Comparison of ENCODE assay signal across 8 mouse cellular contexts in the genomic region with DNA sequence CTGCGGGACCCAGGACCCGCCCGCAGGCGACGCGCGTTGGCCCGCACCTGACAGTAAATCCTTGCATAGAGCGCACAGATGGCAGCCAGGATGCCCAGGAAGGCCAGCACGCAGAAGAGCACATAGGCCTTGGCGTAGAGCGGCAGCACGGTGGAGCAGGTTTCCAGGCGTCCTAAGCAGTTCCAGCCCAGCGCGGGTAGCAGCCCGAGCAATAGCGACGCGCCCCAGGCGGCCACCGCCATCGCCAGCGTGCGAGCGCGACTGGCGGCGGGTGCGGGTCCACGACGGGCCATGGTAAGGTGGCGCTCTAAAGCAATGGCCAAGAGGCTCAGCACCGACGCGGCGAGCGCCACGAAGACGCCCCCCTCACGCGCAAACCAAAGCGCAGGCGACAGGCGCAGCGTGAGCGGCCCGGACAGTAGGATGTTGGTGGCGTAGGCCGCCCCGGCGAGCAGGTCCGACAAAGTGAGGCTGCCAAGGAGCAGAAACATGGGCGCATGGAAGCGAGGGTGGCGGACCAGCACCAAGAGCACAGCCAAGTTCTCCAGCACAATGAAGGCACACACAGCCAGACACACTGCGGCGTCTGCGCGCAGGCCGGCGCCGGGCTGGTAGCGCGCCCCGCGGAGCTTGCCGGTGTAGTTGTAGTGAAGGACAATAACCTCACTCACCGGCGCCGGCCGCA. TPM values are rescaled to one million over a fixed set of nuclear protein-coding genes. Genes with fewer than 3 reads are reported as not detected.
DNase-seq lines count a peak whose midpoint lies in the region; ATAC-seq and TF ChIP-seq lines count a peak whose summit lies in the region.

No protein-coding gene starts in this region.

- peak overlapping the region; percentile 60 for H3K9ac ChIP-seq in embryonic facial prominence, embryonic 14.5 days (ENCODE audit: low read depth, low read length)
- peak overlapping the region; percentile 39 for H3K9ac ChIP-seq in intestine, embryonic 15.5 days
- H3K9ac ChIP-seq in midbrain, embryonic 14.5 days (replicated peaks; ENCODE audit: low read length): peak overlapping the region; percentile 46

- H3K9me3 ChIP-seq in embryonic facial prominence, embryonic 14.5 days (ENCODE audit: control insufficient read depth, low read length): 0 out of 2 replicates have a peak, but pooled peaks cover 4% of the 10 kb centered on the region
- H3K9me3 ChIP-seq in intestine, embryonic 15.5 days: no peaks in the 10 kb centered on the region
- H3K9me3 ChIP-seq in midbrain, embryonic 14.5 days (ENCODE audit: control insufficient read depth, low read length): no peaks in the 10 kb centered on the region

- H3K36me3 ChIP-seq in embryonic facial prominence, embryonic 14.5 days (ENCODE audit: control insufficient read depth, insufficient read depth, low read length): no peaks in the 10 kb centered on the region
- H3K36me3 ChIP-seq in intestine, embryonic 15.5 days: no peaks in the 10 kb centered on the region
- H3K36me3 ChIP-seq in midbrain, embryonic 14.5 days (ENCODE audit: control insufficient read depth, insufficient read depth, low read length): no peaks in the 10 kb centered on the region
- H3K36me3 ChIP-seq in thymus, adult 2 months (ENCODE audit: control insufficient read depth, insufficient read depth, low read length): no peaks in the 10 kb centered on the region

- peak overlapping the region; percentile 35 for H3K4me3 ChIP-seq in left cerebral cortex, adult 2 months
- peak overlapping the region; percentile 50 for H3K4me3 ChIP-seq in embryonic facial prominence, embryonic 14.5 days (ENCODE audit: low read depth, low read length)
- H3K4me3 ChIP-seq in intestine, embryonic 15.5 days (replicated peaks): peak overlapping the region; percentile 45
- peak overlapping the region; percentile 40 for H3K4me3 ChIP-seq in midbrain, embryonic 14.5 days (replicated peaks; ENCODE audit: low read depth, low read length)
- no peak overlapping the region for H3K4me3 ChIP-seq in thymus, adult 2 months (ENCODE audit: control insufficient read depth, insufficient read depth, low read length)

- 1% methylated on average over 57 of the region's 72 CpGs for WGBS in embryonic facial prominence, embryonic 14.5 days
- WGBS in intestine, embryonic 15.5 days: 1% methylated on average over 72 of the region's 72 CpGs
- under 1% methylated on average over 72 of the region's 72 CpGs for WGBS in midbrain, embryonic 14.5 days
- 2% methylated on average over 72 of the region's 72 CpGs for WGBS in thymus, adult 2 months

- peak in 1 of 2 experiments; percentile 54 for DNase-seq in left cerebral cortex, adult 2 months (ENCODE audit: extremely low spot score in 1 of 2, low spot score in 2 of 2)
- no peak for DNase-seq in left cerebral cortex, postnatal 10 days (ENCODE audit: extremely low spot score in 1 of 2, low spot score in 2 of 2)
- peak; percentile 58 for DNase-seq in brain, embryonic 14.5 days (ENCODE audit: low read depth)
- DNase-seq in embryonic facial prominence, embryonic 14.5 days (ENCODE audit: low spot score): no peak
- peak; percentile 70 for DNase-seq in midbrain, embryonic 14.5 days
- no peak for DNase-seq in thymus, adult 2 months
- DNase-seq in MN1 (ENCODE audit: low spot score): no peak

- peak overlapping the region; percentile 82 for H3K4me2 ChIP-seq in embryonic facial prominence, embryonic 14.5 days (ENCODE audit: low read depth, low read length)
- peak overlapping the region; percentile 93 for H3K4me2 ChIP-seq in intestine, embryonic 15.5 days (replicated peaks)
- H3K4me2 ChIP-seq in midbrain, embryonic 14.5 days (ENCODE audit: low read length): peak overlapping the region; percentile 71

- peaks cover 13% of the 10 kb centered on the region for H3K4me1 ChIP-seq in embryonic facial prominence, embryonic 14.5 days (ENCODE audit: control insufficient read depth, insufficient read depth, low read length)
- H3K4me1 ChIP-seq in intestine, embryonic 15.5 days (replicated peaks): peaks cover 26% of the 10 kb centered on the region
- no peaks in the 10 kb centered on the region for H3K4me1 ChIP-seq in midbrain, embryonic 14.5 days (ENCODE audit: control insufficient read depth, insufficient read depth, low read length)
- peaks cover 15% of the 10 kb centered on the region for H3K4me1 ChIP-seq in thymus, adult 2 months (replicated peaks; ENCODE audit: control insufficient read depth, insufficient read depth, low read length)

- no peak for TF ChIP-seq CTCF in left cerebral cortex, adult 2 months (IDR thresholded peaks at IDR 0.05)
- TF ChIP-seq CTCF in brain, embryonic 14.5 days (IDR thresholded peaks at IDR 0.05; ENCODE audit: borderline replicate concordance, extremely low read depth, insufficient read depth, insufficient read length): no peak
- TF ChIP-seq CTCF in thymus, adult 2 months (IDR thresholded peaks at IDR 0.05; ENCODE audit: borderline replicate concordance, control insufficient read depth, extremely low read depth, insufficient read depth, low read length, poor library complexity): no peak

- intact Hi-C loops in left cerebral cortex, adult 2 months (cut with DNase I): loop anchor here (5.0 kb wide), 1 partner anchor 123 kb away; a partner anchor contains a TSS
- intact Hi-C loops in left cerebral cortex, postnatal 10 days (cut with DNase I): no loop called here

- H3K27ac ChIP-seq in left cerebral cortex, adult 2 months: peak overlapping the region; percentile 53
- no peak overlapping the region for H3K27ac ChIP-seq in embryonic facial prominence, embryonic 14.5 days (replicated peaks; ENCODE audit: low read depth, low read length)
- H3K27ac ChIP-seq in intestine, embryonic 15.5 days: no peak overlapping the region
- peak overlapping the region; percentile 70 for H3K27ac ChIP-seq in midbrain, embryonic 14.5 days (replicated peaks; ENCODE audit: low read depth, low read length)
- H3K27ac ChIP-seq in thymus, adult 2 months (ENCODE audit: control insufficient read depth, insufficient read depth, low read length): no peak overlapping the region

- ATAC-seq in embryonic facial prominence, embryonic 14.5 days (ENCODE audit: low read depth): 0 out of 2 replicates have a peak, but pooled peaks have one; percentile 27
- ATAC-seq in intestine, embryonic 15.5 days: peak; percentile 44
- peak; percentile 72 for ATAC-seq in midbrain, embryonic 14.5 days (ENCODE audit: low FRiP score, low TSS enrichment)

- H3K27me3 ChIP-seq in embryonic facial prominence, embryonic 14.5 days (replicated peaks; ENCODE audit: control insufficient read depth, insufficient read depth, low read length): peaks cover 76% of the 10 kb centered on the region
- peaks cover 63% of the 10 kb centered on the region for H3K27me3 ChIP-seq in intestine, embryonic 15.5 days (replicated peaks)
- peaks cover 66% of the 10 kb centered on the region for H3K27me3 ChIP-seq in midbrain, embryonic 14.5 days (ENCODE audit: control insufficient read depth, insufficient read depth, low read length)
- H3K27me3 ChIP-seq in thymus, adult 2 months (ENCODE audit: control insufficient read depth, insufficient read depth, low read length): peaks cover 19% of the 10 kb centered on the region; the same call in 1 of the 2 replicates

- no peak for TF ChIP-seq POLR2A in brain, embryonic 14.5 days (IDR thresholded peaks at IDR 0.05; ENCODE audit: borderline replicate concordance, extremely low read depth, insufficient read depth, insufficient read length, poor library complexity, severe bottlenecking)
- no peak for TF ChIP-seq POLR2A in thymus, adult 2 months (IDR thresholded peaks at IDR 0.05; ENCODE audit: control insufficient read depth, extremely low read depth, insufficient read depth, low read length, poor library complexity)

RNA-seq across cellular contexts. Expression of a gene that starts 3.7 kb away (rescaled TPM):
- total RNA-seq in left cerebral cortex, adult 2 months (2021): 1 to 10 TPM; 6.8 to 8.3 TPM
- 1 to 10 TPM; 2.2 to 2.3 TPM for total RNA-seq in left cerebral cortex, postnatal 10 days (2021)
- polyA plus RNA-seq in brain, embryonic 14.5 days (2012; rRNA removed): 2.2 and 2.5 TPM in 2 replicates
- 0.96 and 1.3 TPM in 2 replicates for polyA plus RNA-seq in embryonic facial prominence, embryonic 14.5 days (2014; fragmentation: Nextera tagmentation; extraction: Ambion mirVana)
- not detected in 2 replicates for polyA plus RNA-seq in intestine, embryonic 15.5 days (2015; fragmentation: Nextera tagmentation; extraction: Ambion mirVana)
- 2.3 and 2.8 TPM in 2 replicates for polyA plus RNA-seq in midbrain, embryonic 14.5 days (2014; fragmentation: Nextera tagmentation; extraction: Ambion mirVana)
- 0.70 and 0.78 TPM in 2 replicates for polyA plus RNA-seq in thymus, adult 2 months (2012; rRNA removed)

RNA-seq across cellular contexts. Expression of a gene that starts 5.4 kb away (rescaled TPM):
- 10 to 100 TPM; 53.0 to 53.7 TPM for total RNA-seq in left cerebral cortex, adult 2 months (2021)
- total RNA-seq in left cerebral cortex, postnatal 10 days (2021): 10 to 100 TPM; 47.9 to 50.8 TPM
- 58.7 and 59.7 TPM in 2 replicates for polyA plus RNA-seq in brain, embryonic 14.5 days (2012; rRNA removed)
- polyA plus RNA-seq in embryonic facial prominence, embryonic 14.5 days (2014; fragmentation: Nextera tagmentation; extraction: Ambion mirVana): 43.0 and 49.6 TPM in 2 replicates
- polyA plus RNA-seq in intestine, embryonic 15.5 days (2015; fragmentation: Nextera tagmentation; extraction: Ambion mirVana): 55.8 and 59.8 TPM in 2 replicates
- 40.3 and 53.7 TPM in 2 replicates for polyA plus RNA-seq in midbrain, embryonic 14.5 days (2014; fragmentation: Nextera tagmentation; extraction: Ambion mirVana)
- 115 and 122 TPM in 2 replicates for polyA plus RNA-seq in thymus, adult 2 months (2012; rRNA removed)

RNA-seq across cellular contexts. Expression of a gene that starts 20.5 kb away (rescaled TPM):
- total RNA-seq in left cerebral cortex, adult 2 months (2021): 10 to 100 TPM; 45.3 to 49.5 TPM
- total RNA-seq in left cerebral cortex, postnatal 10 days (2021): 10 to 100 TPM; 29.7 to 33.9 TPM
- 38.1 and 45.9 TPM in 2 replicates for polyA plus RNA-seq in brain, embryonic 14.5 days (2012; rRNA removed)
- polyA plus RNA-seq in embryonic facial prominence, embryonic 14.5 days (2014; fragmentation: Nextera tagmentation; extraction: Ambion mirVana): 26.3 and 35.5 TPM in 2 replicates
- polyA plus RNA-seq in intestine, embryonic 15.5 days (2015; fragmentation: Nextera tagmentation; extraction: Ambion mirVana): 50.0 and 55.1 TPM in 2 replicates
- polyA plus RNA-seq in midbrain, embryonic 14.5 days (2014; fragmentation: Nextera tagmentation; extraction: Ambion mirVana): 44.6 and 44.7 TPM in 2 replicates
- polyA plus RNA-seq in thymus, adult 2 months (2012; rRNA removed): 84.3 and 87.7 TPM in 2 replicates

RNA-seq across cellular contexts. Expression of a gene that starts 43.2 kb away (rescaled TPM):
- 10 to 100 TPM; 43.3 to 46.1 TPM for total RNA-seq in left cerebral cortex, adult 2 months (2021)
- 10 to 100 TPM; 34.4 to 39.4 TPM for total RNA-seq in left cerebral cortex, postnatal 10 days (2021)
- polyA plus RNA-seq in brain, embryonic 14.5 days (2012; rRNA removed): 32.9 and 36.3 TPM in 2 replicates
- polyA plus RNA-seq in embryonic facial prominence, embryonic 14.5 days (2014; fragmentation: Nextera tagmentation; extraction: Ambion mirVana): 11.0 and 14.4 TPM in 2 replicates
- polyA plus RNA-seq in intestine, embryonic 15.5 days (2015; fragmentation: Nextera tagmentation; extraction: Ambion mirVana): 11.1 and 15.4 TPM in 2 replicates
- polyA plus RNA-seq in midbrain, embryonic 14.5 days (2014; fragmentation: Nextera tagmentation; extraction: Ambion mirVana): 12.9 and 16.9 TPM in 2 replicates
- polyA plus RNA-seq in thymus, adult 2 months (2012; rRNA removed): 56.5 and 57.9 TPM in 2 replicates

RNA-seq across cellular contexts. Expression of a gene that starts 46.6 kb away (rescaled TPM):
- 10 to 100 TPM; 47.9 to 54.6 TPM for total RNA-seq in left cerebral cortex, adult 2 months (2021)
- total RNA-seq in left cerebral cortex, postnatal 10 days (2021): 10 to 100 TPM; 66.6 to 73.9 TPM
- polyA plus RNA-seq in brain, embryonic 14.5 days (2012; rRNA removed): 70.4 and 84.9 TPM in 2 replicates
- polyA plus RNA-seq in embryonic facial prominence, embryonic 14.5 days (2014; fragmentation: Nextera tagmentation; extraction: Ambion mirVana): 57.2 and 57.7 TPM in 2 replicates
- 38.4 and 42.1 TPM in 2 replicates for polyA plus RNA-seq in intestine, embryonic 15.5 days (2015; fragmentation: Nextera tagmentation; extraction: Ambion mirVana)
- polyA plus RNA-seq in midbrain, embryonic 14.5 days (2014; fragmentation: Nextera tagmentation; extraction: Ambion mirVana): 84.9 and 95.7 TPM in 2 replicates
- 319 and 330 TPM in 2 replicates for polyA plus RNA-seq in thymus, adult 2 months (2012; rRNA removed)

Comparison
In these comparisons a context has a peak if more than half of its experiments do, and no peak if none do; other contexts are left out.
1. DNase-seq: peak in brain, embryonic 14.5 days (single experiment) and midbrain, embryonic 14.5 days (single experiment); none in left cerebral cortex, postnatal 10 days (0 of 2), embryonic facial prominence, embryonic 14.5 days (single experiment), thymus, adult 2 months (single experiment) and MN1 (single experiment).
2. H3K27ac ChIP-seq: peak in left cerebral cortex, adult 2 months (single experiment) and midbrain, embryonic 14.5 days (single experiment); none in embryonic facial prominence, embryonic 14.5 days (single experiment), intestine, embryonic 15.5 days (single experiment) and thymus, adult 2 months (single experiment).
3. Peak in every context shown above with its lines, with median percentiles within 50 percentile points of each other: ATAC-seq, H3K4me2 ChIP-seq and H3K9ac ChIP-seq.